Mouse (Mus musculus) gastrocnemius, adult 2 months (tissue): ENCODE measurements around the gene Ccdc39. TPM values are rescaled to one million over a fixed set of nuclear protein-coding genes. Genes with fewer than 3 reads are reported as not detected.

Experiments used
- DNase-seq: peaks from one replicate; pipeline ENCODE4 v3.0.0; 2022
- H3K27ac ChIP-seq: fragments of 200-600 bp; 2 replicates; pipeline ENCODE4 v1.8.1; 2022; ENCODE audit warnings: mild to moderate bottlenecking
- H3K4me3 ChIP-seq: fragments of 200-600 bp; 2 replicates; pipeline ENCODE4 v1.8.1; 2022; ENCODE audit warnings: mild to moderate bottlenecking, moderate library complexity
- CTCF ChIP-seq: fragments of 200-600 bp; IDR thresholded peaks from 2 replicates; pipeline ENCODE4 v1.8.1; 2022; ENCODE audit warnings: antibody characterized with exemption, mild to moderate bottlenecking, moderate library complexity
- intact Hi-C: fragments of 180-260 bp; cut with DNase I; formaldehyde crosslinking; loops from one replicate; pipeline ENCODE4 v1.15.1; 2025
- total RNA-seq, 2 experiments: library from RNA; stranded (reverse); gene quantifications; 2 replicates each; pipeline ENCODE4 v1.2.3; 2021

Gene Ccdc39
- total RNA-seq, 2 experiments from 2014 or later = 0.11 to 0.23 TPM

DNA sequence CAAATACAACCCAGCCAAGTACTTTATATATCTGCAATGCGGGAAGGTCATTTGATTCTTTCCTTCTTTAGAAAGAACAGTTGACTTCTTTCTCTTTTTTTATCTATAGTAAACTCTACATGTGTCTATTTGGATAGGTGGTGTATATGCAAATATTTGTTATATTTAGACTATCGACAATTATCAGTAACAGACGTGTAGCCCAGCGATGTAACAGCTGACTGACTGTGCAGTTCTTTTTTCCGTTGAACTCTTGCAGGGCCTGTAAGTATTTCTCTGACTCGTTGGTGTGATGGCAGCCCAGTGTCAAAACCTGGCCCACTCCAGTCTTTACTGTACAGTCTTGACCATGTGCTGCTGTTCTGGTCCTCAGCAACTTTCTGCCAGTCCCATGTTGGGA is 2.5 kb upstream of the Ccdc39 start:
- Histone ChIP-seq H3K27ac (no peak overlapping the region), H3K4me3 (no peak overlapping the region)
- no peak for TF ChIP-seq CTCF
- intact Hi-C loops = no loop called here
- DNase-seq = no peak

DNA sequence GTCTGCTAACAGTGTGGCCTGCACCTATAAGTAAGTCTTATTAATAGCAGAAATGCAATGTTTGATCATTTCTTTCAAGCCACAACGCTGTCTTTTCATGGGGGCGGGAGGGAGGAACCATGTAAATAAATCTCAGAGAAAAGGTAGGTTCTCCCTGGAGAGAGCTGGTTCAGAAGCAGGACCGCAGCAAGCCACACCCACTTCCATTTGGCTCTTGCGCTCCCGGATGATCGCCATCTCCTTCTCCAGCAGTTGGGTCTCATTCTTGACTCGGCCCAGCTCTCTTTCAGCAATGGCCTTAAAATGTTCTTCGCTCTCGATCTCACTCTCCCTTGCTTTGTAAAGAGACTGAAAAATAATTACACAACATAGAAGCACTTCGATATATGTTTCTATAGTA is 5.2 kb downstream of the Ccdc39 start:
- DNase-seq = no peak
- Histone ChIP-seq H3K27ac (no peak overlapping the region), H3K4me3 (no peak overlapping the region)
- TF ChIP-seq CTCF = no peak
- intact Hi-C loops = no loop called here

- no peak for DNase-seq
These were observed 7.5 kb downstream of the Ccdc39 start for GRCm38 (mm10) chr3:33836576-33836975.

GRCm38 (mm10) chr3:33832351-33832750 is 11.8 kb downstream of the Ccdc39 start:
- no peak for TF ChIP-seq CTCF
- no peak overlapping the region for H3K4me3 ChIP-seq
- no peak for DNase-seq
- no peak overlapping the region for H3K27ac ChIP-seq
- intact Hi-C loops = no loop called here

More at GRCm38 (mm10) chr3:33836576-33836975, 7.5 kb downstream of the Ccdc39 start:
- Histone ChIP-seq H3K27ac (no peak overlapping the region), H3K4me3 (no peak overlapping the region)
- no peak for TF ChIP-seq CTCF
- intact Hi-C loops = no loop called here

- intact Hi-C loops = no loop called here
- peak; percentile 86 for TF ChIP-seq CTCF
- Histone ChIP-seq H3K4me3 (no peak overlapping the region), H3K27ac (no peak overlapping the region)
- peak; percentile 30 for DNase-seq
These were observed 19.8 kb downstream of the Ccdc39 start for GRCm38 (mm10) chr3:33824135-33824946.

DNA sequence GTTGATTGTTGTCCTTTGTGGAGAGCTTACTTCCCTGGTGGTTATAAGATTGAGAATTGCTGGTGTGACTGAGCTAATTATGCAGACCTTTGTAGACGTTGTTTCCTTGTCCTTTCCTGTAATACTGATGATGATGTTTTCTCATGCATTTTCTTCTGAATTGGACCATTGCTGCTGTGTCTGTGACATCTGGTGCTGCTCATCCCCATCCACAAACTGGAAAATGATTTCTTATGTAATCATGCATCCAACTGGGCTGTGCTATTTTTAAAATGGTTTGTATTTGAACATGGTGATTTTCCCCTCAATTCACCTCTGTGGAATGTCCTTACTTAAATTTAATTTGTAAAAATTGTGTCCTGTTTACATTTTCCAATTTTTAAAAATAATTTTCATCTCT is 37.0 kb downstream of the Ccdc39 start:
- Histone ChIP-seq H3K4me3 (no peak overlapping the region), H3K27ac (no peak overlapping the region)
- TF ChIP-seq CTCF = no peak
- DNase-seq = no peak
- intact Hi-C loops = loop anchor here (10.0 kb wide), 1 partner anchor 258 kb away; no protein-coding TSS in a partner anchor

DNA sequence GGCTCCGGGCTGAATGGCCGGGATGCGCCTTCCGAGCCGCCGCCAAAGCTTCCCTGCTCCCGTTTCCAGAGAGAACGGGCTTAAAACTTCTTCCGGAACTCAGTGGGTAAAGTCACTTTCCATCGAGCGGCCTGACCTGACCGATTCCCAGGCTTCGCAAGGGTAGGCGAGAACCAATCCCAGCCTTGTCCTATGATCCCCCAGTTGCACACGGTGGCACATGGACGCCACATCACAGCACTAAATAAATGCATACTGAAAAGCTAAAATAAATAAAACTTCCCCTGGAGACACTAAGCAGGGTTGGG is 43.6 kb downstream of the Ccdc39 start:
- intact Hi-C loops = loop anchor here (10.0 kb wide), 1 partner anchor 264 kb away; no protein-coding TSS in a partner anchor
- peak overlapping the region; percentile 97 for H3K27ac ChIP-seq
- H3K4me3 ChIP-seq = peak overlapping the region; percentile 80
- DNase-seq = no peak
- TF ChIP-seq CTCF = no peak

DNA sequence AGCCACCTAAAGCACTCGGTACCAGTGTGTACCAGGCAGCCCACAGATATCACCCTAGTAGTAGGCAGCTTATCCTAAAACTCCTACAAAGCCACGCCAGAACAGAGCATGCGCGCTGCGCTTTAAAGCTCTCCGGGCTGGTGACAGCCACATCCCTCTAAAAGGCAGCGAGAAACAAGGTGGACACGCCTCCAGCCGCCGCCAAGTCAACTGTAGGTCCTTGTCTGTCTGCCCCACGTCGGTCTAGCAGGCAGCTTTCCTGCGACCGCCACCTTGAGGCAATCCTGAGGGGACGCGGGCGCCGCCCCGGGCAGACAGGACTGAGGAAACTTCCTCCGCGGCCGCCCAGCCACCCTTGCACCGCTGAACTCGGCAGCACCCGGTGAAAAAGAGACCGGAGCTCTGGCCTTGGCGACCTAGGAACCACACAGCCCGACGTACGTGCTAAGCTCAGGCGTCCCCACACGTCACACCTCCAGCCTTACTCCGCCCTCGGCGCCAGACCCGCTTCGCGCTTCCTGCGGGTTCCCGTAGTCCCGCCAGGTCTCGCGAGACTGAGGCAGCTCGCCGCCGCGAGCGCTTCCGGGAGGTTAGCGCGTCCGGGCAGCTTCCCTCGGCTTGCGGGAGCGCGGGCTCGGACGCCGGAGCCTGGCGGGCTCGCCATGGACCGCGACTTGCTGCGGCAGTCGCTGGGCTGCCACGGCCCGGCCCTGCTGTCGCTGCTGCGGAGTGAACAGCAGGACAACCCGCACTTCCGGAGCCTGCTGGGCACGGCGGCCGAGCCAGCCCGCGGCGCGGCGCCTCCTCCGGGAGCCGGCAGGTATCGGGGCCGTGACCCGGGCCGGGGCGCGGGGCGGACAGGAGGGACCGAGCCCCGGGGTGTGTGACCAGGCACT is 44.2 kb downstream of the Ccdc39 start, which contains the start of gene Ttc14:
TSS of gene Ttc14 (plus strand) at position 216 of the 896 bp plus-strand sequence.
- H3K4me3 ChIP-seq = peak within 1 kb of the TSS; percentile 80
- peak; percentile 99 for DNase-seq
- H3K27ac ChIP-seq = peak within 1 kb of the TSS; percentile 97
- intact Hi-C loops = loop anchor here (10.0 kb wide), 1 partner anchor 265 kb away; no protein-coding TSS in a partner anchor
- TF ChIP-seq CTCF = peak; percentile 57

DNA sequence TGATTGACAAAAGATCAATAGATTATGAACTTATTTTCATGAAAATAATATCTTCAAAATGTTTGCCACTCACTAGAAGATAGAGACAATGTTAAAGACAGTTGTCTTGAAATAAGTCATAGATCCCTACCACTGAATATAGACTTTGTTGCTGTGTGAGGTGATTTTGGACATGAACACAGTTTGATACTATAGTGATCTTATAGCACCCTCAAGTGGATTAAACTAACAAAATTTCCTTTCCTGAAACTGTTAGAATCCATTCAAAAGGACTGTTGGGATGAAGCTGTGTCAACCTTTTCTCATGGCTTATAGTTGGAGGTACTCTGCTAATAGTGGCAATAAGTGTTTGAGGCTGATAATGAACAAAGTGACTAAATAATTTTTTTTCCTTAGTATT is 53.1 kb downstream of the Ccdc39 start:
- H3K27ac ChIP-seq = no peak overlapping the region
- H3K4me3 ChIP-seq = no peak overlapping the region
- no peak for DNase-seq
- intact Hi-C loops = no loop called here
- peak; percentile 34 for TF ChIP-seq CTCF

Other genes starting within 250 kb of the Ccdc39 start
- gene Ttc14, start 44.5 kb downstream of the Ccdc39 start, total RNA-seq = 10 to 100 TPM; 11.2 to 12.9 TPM
- gene Fxr1, start 175.6 kb upstream of the Ccdc39 start, total RNA-seq = 100 to 1,000 TPM; 397 to 430 TPM
- 100 to 1,000 TPM; 136 to 139 TPM for gene Dnajc19, start 237.0 kb upstream of the Ccdc39 start, total RNA-seq